Mouse (Mus musculus): ENCODE measurements at regions not wholly inside any gene's neighbourhood (a gene's known extent, or its start where the extent isn't known, plus 50 kb on each side); places are given as distances from the start of the nearest gene placed in this dataset.

GRCm38 (mm10) chr4:9003891-9004290 is 765.0 kb upstream of the Car8 start:
- TF ChIP-seq POLR2A (IDR thresholded peaks at IDR 0.05; ENCODE audit: control insufficient read depth, low read depth, low read length) (no peak), CTCF (IDR thresholded peaks at IDR 0.05; ENCODE audit: control insufficient read depth, insufficient read depth, insufficient replicate concordance, low read depth, low read length) (no peak)

Data from testis, adult 2 months (tissue).